Mouse (Mus musculus) limb, embryonic 10.5 days (tissue): ENCODE results near the gene Adamts9. TPM values are rescaled to one million over a fixed set of nuclear protein-coding genes. Genes with fewer than 3 reads are reported as not detected.

Experiments used
- DNase-seq: peaks from one replicate; pipeline ENCODE4 v3.0.0-alpha.2; 2017; ENCODE audit warnings: low spot score
- H3K27ac ChIP-seq: fragments of 300-500 bp; sonication (generic); 2 replicates; pipeline ENCODE4 v1.5.1; 2016; ENCODE audit warnings: mild to moderate bottlenecking
- H3K27me3 ChIP-seq: fragments of 300-500 bp; sonication (generic); 2 replicates; pipeline ENCODE4 v1.6.1; 2016; ENCODE audit warnings: low read depth, mild to moderate bottlenecking; ENCODE audit not compliant: poor library complexity, severe bottlenecking
- H3K36me3 ChIP-seq: fragments of 300-500 bp; sonication (generic); 2 replicates; pipeline ENCODE4 v1.6.1; 2016; ENCODE audit warnings: mild to moderate bottlenecking, moderate library complexity
- H3K4me1 ChIP-seq: fragments of 300-500 bp; sonication (generic); 2 replicates; pipeline ENCODE4 v1.6.1; 2016
- H3K4me3 ChIP-seq: fragments of 300-500 bp; sonication (generic); 2 replicates; pipeline ENCODE4 v1.5.1; 2016; ENCODE audit warnings: mild to moderate bottlenecking, moderate library complexity
- H3K9me3 ChIP-seq: fragments of 300-500 bp; sonication (generic); replicated peaks from 2 replicates; pipeline ENCODE4 v1.6.1; 2016; ENCODE audit warnings: mild to moderate bottlenecking
- WGBS: fragments of 180-500 bp; shearing (Covaris S2); methylation state at CpG from one replicate; pipeline ENCODE4 v1.1.7; 2016; 5-methylcytosine and 5-hydroxymethylcytosine counted together
- polyA plus RNA-seq: library from polyadenylated mRNA; unstranded; fragments of >200 nt; fragmentation: Nextera tagmentation; extraction: Ambion mirVana; gene quantifications from 2 replicates; pipeline ENCODE4 v1.2.1, GENCODE M21; 2016

Gene Adamts9
- polyA plus RNA-seq, 1 experiment from 2014 or later = 3.0 TPM

- H3K4me1 ChIP-seq = peaks cover 7% of the 10 kb centered on the region
- DNase-seq = no peak
- H3K36me3 ChIP-seq = 0 out of 2 replicates have a peak, but pooled peaks cover 3% of the 10 kb centered on the region
- H3K9me3 ChIP-seq = no peaks in the 10 kb centered on the region
- no peak overlapping the region for H3K27ac ChIP-seq
- WGBS = 78% methylated on average over 3 of the region's 3 CpGs
- no peaks in the 10 kb centered on the region for H3K27me3 ChIP-seq
- H3K4me3 ChIP-seq = no peak overlapping the region
These were observed 32.7 kb downstream of the Adamts9 start for GRCm38 (mm10) chr6:92910611-92911010.

- Histone ChIP-seq H3K4me1 (peaks cover 8% of the 10 kb centered on the region), H3K36me3 (0 out of 2 replicates have a peak, but pooled peaks cover 3% of the 10 kb centered on the region), H3K9me3 (no peaks in the 10 kb centered on the region), H3K4me3 (no peak overlapping the region), H3K27ac (no peak overlapping the region), H3K27me3 (no peaks in the 10 kb centered on the region)
- WGBS = 53% methylated on average over 8 of the region's 8 CpGs
- no peak for DNase-seq
These were observed 33.9 kb downstream of the Adamts9 start for GRCm38 (mm10) chr6:92909361-92909760.

- Histone ChIP-seq H3K27ac (no peak overlapping the region), H3K27me3 (no peaks in the 10 kb centered on the region), H3K9me3 (no peaks in the 10 kb centered on the region), H3K36me3 (peaks cover 14% of the 10 kb centered on the region), H3K4me3 (no peak overlapping the region), H3K4me1 (peaks cover 8% of the 10 kb centered on the region)
- DNase-seq = no peak
- 38% methylated on average over 5 of the region's 5 CpGs for WGBS
These were observed 37.4 kb downstream of the Adamts9 start for GRCm38 (mm10) chr6:92905922-92906321.

GRCm38 (mm10) chr6:92904491-92904890, 38.8 kb downstream of the Adamts9 start:
- no peak for DNase-seq
- H3K4me3 ChIP-seq = no peak overlapping the region
- H3K27me3 ChIP-seq = no peaks in the 10 kb centered on the region
- peaks cover 8% of the 10 kb centered on the region for H3K4me1 ChIP-seq
- 69% methylated on average over 2 of the region's 2 CpGs for WGBS
- no peak overlapping the region for H3K27ac ChIP-seq
- no peaks in the 10 kb centered on the region for H3K9me3 ChIP-seq
- H3K36me3 ChIP-seq = peaks cover 11% of the 10 kb centered on the region

GRCm38 (mm10) chr6:92904037-92904436, 39.3 kb downstream of the Adamts9 start:
- H3K4me1 ChIP-seq = peaks cover 8% of the 10 kb centered on the region
- no peaks in the 10 kb centered on the region for H3K27me3 ChIP-seq
- no peaks in the 10 kb centered on the region for H3K9me3 ChIP-seq
- no peak for DNase-seq
- no peak overlapping the region for H3K4me3 ChIP-seq
- H3K27ac ChIP-seq = no peak overlapping the region
- 89% methylated on average over 1 of the region's 1 CpGs for WGBS
- H3K36me3 ChIP-seq = peaks cover 11% of the 10 kb centered on the region

GRCm38 (mm10) chr6:92891535-92891934, 51.8 kb downstream of the Adamts9 start:
- Histone ChIP-seq H3K27ac (no peak overlapping the region), H3K4me3 (no peak overlapping the region), H3K27me3 (no peaks in the 10 kb centered on the region), H3K36me3 (peaks cover 35% of the 10 kb centered on the region), H3K4me1 (peaks cover 24% of the 10 kb centered on the region), H3K9me3 (no peaks in the 10 kb centered on the region)
- WGBS = 28% methylated on average over 1 of the region's 1 CpGs
- no peak for DNase-seq

- WGBS = 57% methylated on average over 9 of the region's 9 CpGs
- Histone ChIP-seq H3K4me3 (no peak overlapping the region), H3K27me3 (no peaks in the 10 kb centered on the region), H3K9me3 (no peaks in the 10 kb centered on the region), H3K27ac (no peak overlapping the region), H3K4me1 (peaks cover 16% of the 10 kb centered on the region), H3K36me3 (peaks cover 19% of the 10 kb centered on the region)
- DNase-seq = peak; percentile 28
These were observed 60.0 kb downstream of the Adamts9 start for GRCm38 (mm10) chr6:92883131-92883900.

GRCm38 (mm10) chr6:92882446-92882845, 60.8 kb downstream of the Adamts9 start:
- Histone ChIP-seq H3K27me3 (no peaks in the 10 kb centered on the region), H3K9me3 (no peaks in the 10 kb centered on the region), H3K27ac (no peak overlapping the region), H3K4me3 (no peak overlapping the region), H3K36me3 (peaks cover 15% of the 10 kb centered on the region; the same call in 1 of the 2 replicates), H3K4me1 (peaks cover 16% of the 10 kb centered on the region)
- DNase-seq = no peak
- WGBS = 82% methylated on average over 5 of the region's 5 CpGs

GRCm38 (mm10) chr6:92879700-92880265, 63.5 kb downstream of the Adamts9 start:
- 65% methylated on average over 14 of the region's 14 CpGs for WGBS
- peaks cover 16% of the 10 kb centered on the region for H3K4me1 ChIP-seq
- no peak for DNase-seq
- H3K4me3 ChIP-seq = no peak overlapping the region
- no peak overlapping the region for H3K27ac ChIP-seq
- H3K9me3 ChIP-seq = no peaks in the 10 kb centered on the region
- no peaks in the 10 kb centered on the region for H3K27me3 ChIP-seq
- 0 out of 2 replicates have a peak, but pooled peaks cover 8% of the 10 kb centered on the region for H3K36me3 ChIP-seq

GRCm38 (mm10) chr6:92878771-92879170, 64.5 kb downstream of the Adamts9 start:
- H3K4me3 ChIP-seq = no peak overlapping the region
- H3K9me3 ChIP-seq = no peaks in the 10 kb centered on the region
- no peaks in the 10 kb centered on the region for H3K27me3 ChIP-seq
- peaks cover 15% of the 10 kb centered on the region for H3K4me1 ChIP-seq
- H3K36me3 ChIP-seq = 0 out of 2 replicates have a peak, but pooled peaks cover 8% of the 10 kb centered on the region
- DNase-seq = no peak
- H3K27ac ChIP-seq = no peak overlapping the region
- 81% methylated on average over 5 of the region's 5 CpGs for WGBS

- Histone ChIP-seq H3K27me3 (no peaks in the 10 kb centered on the region), H3K36me3 (peaks cover 10% of the 10 kb centered on the region; the same call in 1 of the 2 replicates), H3K4me1 (peaks cover 5% of the 10 kb centered on the region; the same call in 1 of the 2 replicates), H3K27ac (no peak overlapping the region), H3K9me3 (no peaks in the 10 kb centered on the region), H3K4me3 (no peak overlapping the region)
- DNase-seq = no peak
- WGBS = 92% methylated on average over 4 of the region's 4 CpGs
These were observed 66.1 kb downstream of the Adamts9 start for GRCm38 (mm10) chr6:92877236-92877635.

GRCm38 (mm10) chr6:92876121-92876520, 67.2 kb downstream of the Adamts9 start:
- DNase-seq = no peak
- H3K4me1 ChIP-seq = peaks cover 13% of the 10 kb centered on the region; the same call in 1 of the 2 replicates
- H3K27me3 ChIP-seq = no peaks in the 10 kb centered on the region
- no peaks in the 10 kb centered on the region for H3K9me3 ChIP-seq
- peaks cover 10% of the 10 kb centered on the region; the same call in 1 of the 2 replicates for H3K36me3 ChIP-seq
- 90% methylated on average over 5 of the region's 5 CpGs for WGBS
- H3K27ac ChIP-seq = no peak overlapping the region
- H3K4me3 ChIP-seq = no peak overlapping the region

- Histone ChIP-seq H3K9me3 (no peaks in the 10 kb centered on the region), H3K27me3 (no peaks in the 10 kb centered on the region), H3K27ac (no peak overlapping the region), H3K4me1 (peaks cover 15% of the 10 kb centered on the region), H3K36me3 (peaks cover 5% of the 10 kb centered on the region; the same call in 1 of the 2 replicates), H3K4me3 (no peak overlapping the region)
- DNase-seq = no peak
- WGBS = 94% methylated on average over 2 of the region's 2 CpGs
These were observed 68.0 kb downstream of the Adamts9 start for GRCm38 (mm10) chr6:92875340-92875739.
